In the genomic region with DNA sequence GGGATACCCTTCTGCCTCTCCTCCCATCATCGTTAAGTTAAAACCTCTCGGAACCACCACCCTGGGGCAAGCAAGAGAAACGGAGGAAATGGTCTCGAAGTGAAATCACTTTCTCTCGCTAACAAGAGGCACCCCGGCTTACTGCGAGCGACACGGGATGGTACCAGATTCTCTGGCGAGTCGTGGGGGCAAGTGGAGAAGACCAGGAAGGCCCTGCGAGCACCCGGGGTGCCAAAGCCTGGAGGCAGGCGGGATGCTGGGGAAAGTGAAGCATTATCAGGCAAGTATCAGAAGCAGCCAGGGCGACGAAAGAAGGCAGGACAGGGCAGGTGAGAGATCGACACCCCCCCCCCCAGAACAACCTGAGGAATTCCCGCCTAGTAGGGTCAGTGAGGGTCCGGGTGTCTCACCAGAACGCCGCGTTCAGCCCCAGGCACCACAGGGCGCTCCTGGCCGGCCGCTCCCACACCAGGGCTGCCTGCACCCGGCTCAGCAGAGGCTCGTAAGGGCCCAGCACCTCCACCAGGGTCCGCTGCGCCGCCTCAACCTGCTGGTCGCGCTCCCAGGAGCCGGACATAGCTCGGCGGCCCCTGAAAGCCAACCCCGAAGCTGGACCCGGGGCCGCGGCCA, we compare ENCODE assay signal across 7 mouse cellular contexts. TPM values are rescaled to one million over a fixed set of nuclear protein-coding genes. Genes with fewer than 3 reads are reported as not detected.
DNase-seq lines count a peak whose midpoint lies in the region; ATAC-seq lines count a peak whose summit lies in the region.

No protein-coding gene starts in this region.

- H3K36me3 ChIP-seq in embryonic facial prominence, embryonic 11.5 days (replicated peaks; ENCODE audit: control insufficient read depth, insufficient read depth, low read depth, low read length), result no peaks in the 10 kb centered on the region; the same call in 1 of the 2 replicates
- no peaks in the 10 kb centered on the region; the same call in none of the 2 replicates for H3K36me3 ChIP-seq in hindbrain, embryonic 16.5 days (ENCODE audit: control insufficient read depth, insufficient read depth, low read length)
- H3K36me3 ChIP-seq in midbrain, embryonic 10.5 days, result peaks cover 43% of the 10 kb centered on the region

- DNase-seq in retina, postnatal 7 days (ENCODE audit: low read depth, low spot score), result peak; percentile 27
- DNase-seq in retina, postnatal 1 day, result no peak
- no peak for DNase-seq in embryonic facial prominence, embryonic 11.5 days (ENCODE audit: low spot score)
- DNase-seq in midbrain, embryonic 10.5 days (ENCODE audit: low spot score), result no peak
- no peak for DNase-seq in retina, embryonic 14.5 days (ENCODE audit: low spot score)
- DNase-seq in left cerebral cortex, postnatal 14 days (ENCODE audit: low spot score in 2 of 2), result no peak

- H3K4me3 ChIP-seq in embryonic facial prominence, embryonic 11.5 days (ENCODE audit: low read depth, low read length), result peak overlapping the region; percentile 73
- H3K4me3 ChIP-seq in hindbrain, embryonic 16.5 days (ENCODE audit: low read length), result peak overlapping the region; percentile 99
- peak overlapping the region; percentile 96 for H3K4me3 ChIP-seq in midbrain, embryonic 10.5 days

- H3K27me3 ChIP-seq in embryonic facial prominence, embryonic 11.5 days (ENCODE audit: control insufficient read depth, insufficient read depth, low read length), result no peaks in the 10 kb centered on the region
- no peaks in the 10 kb centered on the region for H3K27me3 ChIP-seq in hindbrain, embryonic 16.5 days (replicated peaks; ENCODE audit: control insufficient read depth, insufficient read depth, low read length)
- H3K27me3 ChIP-seq in midbrain, embryonic 10.5 days (ENCODE audit: low read depth, poor library complexity, severe bottlenecking), result no peaks in the 10 kb centered on the region

- ATAC-seq in embryonic facial prominence, embryonic 11.5 days (replicated peaks; ENCODE audit: insufficient number of reproducible peaks, low FRiP score, low TSS enrichment, low read depth), result peak; percentile 74
- peak; percentile 74 for ATAC-seq in hindbrain, embryonic 16.5 days

- intact Hi-C loops in left cerebral cortex, postnatal 14 days (cut with DNase I), result no loop called here

- H3K4me2 ChIP-seq in embryonic facial prominence, embryonic 11.5 days (ENCODE audit: low read depth, low read length), result peak overlapping the region; percentile 88
- H3K4me2 ChIP-seq in hindbrain, embryonic 16.5 days (ENCODE audit: low read length), result peak overlapping the region; percentile 95

- H3K4me1 ChIP-seq in embryonic facial prominence, embryonic 11.5 days (ENCODE audit: control insufficient read depth, insufficient read depth, low read length), result peaks cover 10% of the 10 kb centered on the region
- peaks cover 32% of the 10 kb centered on the region for H3K4me1 ChIP-seq in hindbrain, embryonic 16.5 days (ENCODE audit: control insufficient read depth, insufficient read depth, low read depth, low read length)
- H3K4me1 ChIP-seq in midbrain, embryonic 10.5 days, result peaks cover 40% of the 10 kb centered on the region

- H3K27ac ChIP-seq in embryonic facial prominence, embryonic 11.5 days (replicated peaks; ENCODE audit: low read depth, low read length), result peak overlapping the region; percentile 1
- H3K27ac ChIP-seq in hindbrain, embryonic 16.5 days (ENCODE audit: low read depth, low read length), result peak overlapping the region; percentile 93
- H3K27ac ChIP-seq in midbrain, embryonic 10.5 days (replicated peaks), result peak overlapping the region; percentile 95

- WGBS in embryonic facial prominence, embryonic 11.5 days, result under 1% methylated on average over 38 of the region's 39 CpGs
- under 1% methylated on average over 36 of the region's 39 CpGs for WGBS in hindbrain, embryonic 16.5 days
- WGBS in midbrain, embryonic 10.5 days, result 1% methylated on average over 39 of the region's 39 CpGs

- H3K9me3 ChIP-seq in embryonic facial prominence, embryonic 11.5 days (replicated peaks; ENCODE audit: control insufficient read depth, low read length), result no peaks in the 10 kb centered on the region
- no peaks in the 10 kb centered on the region for H3K9me3 ChIP-seq in hindbrain, embryonic 16.5 days (ENCODE audit: control insufficient read depth, low read length)
- no peaks in the 10 kb centered on the region for H3K9me3 ChIP-seq in midbrain, embryonic 10.5 days (replicated peaks)

- H3K9ac ChIP-seq in embryonic facial prominence, embryonic 11.5 days (replicated peaks; ENCODE audit: low read length), result peak overlapping the region; percentile 82
- H3K9ac ChIP-seq in hindbrain, embryonic 16.5 days (ENCODE audit: low read depth, low read length), result peak overlapping the region; percentile 99

RNA-seq across cellular contexts. Expression of a gene that starts 0.4 kb away (rescaled TPM):
- 10.7 and 12.7 TPM in 2 replicates for polyA plus RNA-seq in embryonic facial prominence, embryonic 11.5 days (2014; fragmentation: Nextera tagmentation; extraction: Ambion mirVana)
- polyA plus RNA-seq in hindbrain, embryonic 16.5 days (2015; fragmentation: Nextera tagmentation; extraction: Ambion mirVana), result 22.8 and 24.3 TPM in 2 replicates
- 16.4 and 20.2 TPM in 2 replicates for polyA plus RNA-seq in midbrain, embryonic 10.5 days (2016; fragmentation: Nextera tagmentation; extraction: Ambion mirVana)
- total RNA-seq in left cerebral cortex, postnatal 14 days (2021), result 10 to 100 TPM; 53.9 to 58.8 TPM

RNA-seq across cellular contexts. Expression of a gene that starts 0.5 kb away (rescaled TPM):
- polyA plus RNA-seq in embryonic facial prominence, embryonic 11.5 days (2014; fragmentation: Nextera tagmentation; extraction: Ambion mirVana), result 91.6 and 98.4 TPM in 2 replicates
- polyA plus RNA-seq in hindbrain, embryonic 16.5 days (2015; fragmentation: Nextera tagmentation; extraction: Ambion mirVana), result 79.6 and 80.2 TPM in 2 replicates
- polyA plus RNA-seq in midbrain, embryonic 10.5 days (2016; fragmentation: Nextera tagmentation; extraction: Ambion mirVana), result 131 and 135 TPM in 2 replicates
- 10 to 100 TPM; 52.1 to 52.7 TPM for total RNA-seq in left cerebral cortex, postnatal 14 days (2021)

RNA-seq across cellular contexts. Expression of a gene that starts 24.0 kb away (rescaled TPM):
- polyA plus RNA-seq in embryonic facial prominence, embryonic 11.5 days (2014; fragmentation: Nextera tagmentation; extraction: Ambion mirVana), result 61.2 and 62.4 TPM in 2 replicates
- 17.9 and 19.0 TPM in 2 replicates for polyA plus RNA-seq in hindbrain, embryonic 16.5 days (2015; fragmentation: Nextera tagmentation; extraction: Ambion mirVana)
- 74.3 and 77.3 TPM in 2 replicates for polyA plus RNA-seq in midbrain, embryonic 10.5 days (2016; fragmentation: Nextera tagmentation; extraction: Ambion mirVana)
- total RNA-seq in left cerebral cortex, postnatal 14 days (2021), result 1 to 10 TPM; 3.7 to 4.0 TPM

RNA-seq across cellular contexts. Expression of a gene that starts 32.2 kb away (rescaled TPM):
- polyA plus RNA-seq in embryonic facial prominence, embryonic 11.5 days (2014; fragmentation: Nextera tagmentation; extraction: Ambion mirVana), result 45.7 and 47.9 TPM in 2 replicates
- 91.5 and 101 TPM in 2 replicates for polyA plus RNA-seq in hindbrain, embryonic 16.5 days (2015; fragmentation: Nextera tagmentation; extraction: Ambion mirVana)
- polyA plus RNA-seq in midbrain, embryonic 10.5 days (2016; fragmentation: Nextera tagmentation; extraction: Ambion mirVana), result 42.7 and 49.1 TPM in 2 replicates
- total RNA-seq in left cerebral cortex, postnatal 14 days (2021), result 10 to 100 TPM; 44.9 to 49.9 TPM

RNA-seq across cellular contexts. Expression of a gene that starts 36.5 kb away (rescaled TPM):
- polyA plus RNA-seq in embryonic facial prominence, embryonic 11.5 days (2014; fragmentation: Nextera tagmentation; extraction: Ambion mirVana), result 7.8 and 8.0 TPM in 2 replicates
- polyA plus RNA-seq in hindbrain, embryonic 16.5 days (2015; fragmentation: Nextera tagmentation; extraction: Ambion mirVana), result 56.9 and 60.3 TPM in 2 replicates
- polyA plus RNA-seq in midbrain, embryonic 10.5 days (2016; fragmentation: Nextera tagmentation; extraction: Ambion mirVana), result 2.1 and 3.9 TPM in 2 replicates
- total RNA-seq in left cerebral cortex, postnatal 14 days (2021), result 10 to 100 TPM; 49.0 to 49.5 TPM

Comparison
In these comparisons a context has a peak if more than half of its experiments do, and no peak if none do; other contexts are left out.
1. H3K27ac ChIP-seq: peak in every context shown above with its lines; median percentile 95 in midbrain, embryonic 10.5 days; 93 in hindbrain, embryonic 16.5 days; 1 in embryonic facial prominence, embryonic 11.5 days.